In genomic region chr6:129497345-129498218, GRCm38 (mm10) we compare ENCODE assay signal across 40 mouse cellular contexts. TPM values are rescaled to one million over a fixed set of nuclear protein-coding genes. Genes with fewer than 3 reads are reported as not detected.
DNase-seq lines count a peak whose midpoint lies in the region; ATAC-seq and TF ChIP-seq lines count a peak whose summit lies in the region.
"Had no signal": no experiment of that assay in that cellular context is flagged by ENCODE, and none has a peak within 500 bp of the region (broad histone marks: within the 10 kb centered on the region; RNA-seq: fewer than 3 reads in every experiment).

No protein-coding gene starts in this region.

- DNase-seq in liver, adult 2 months (ENCODE audit: extremely low read depth, low read depth, low spot score), result peak; percentile 30
- peak; percentile 37 for DNase-seq in lung, postnatal 0 days (ENCODE audit: low spot score)
- DNase-seq in lung, postnatal 36 days, result no peak
- DNase-seq in spleen, postnatal 14 days (ENCODE audit: low spot score in 2 of 2), result no peak
- DNase-seq in midbrain, postnatal 0 days (ENCODE audit: low spot score), result no peak
- DNase-seq: adrenal gland, postnatal 10 days; cerebellum, adult 8-10 months; cerebellum, postnatal 25 days; embryo, embryonic 11 days; gastrocnemius, postnatal 25 days; heart, adult 18-20 months; heart, postnatal 4 days; kidney, adult 18-20 months; kidney, postnatal 4 days; midbrain, embryonic 14.5 days; right cerebral cortex, adult 18-20 months; spleen, adult 18-20 months; thymus, postnatal 4 days had no signal

- H3K4me2 ChIP-seq in liver, embryonic 12.5 days, result no peak overlapping the region
- no peak overlapping the region for H3K4me2 ChIP-seq in lung, postnatal 0 days (replicated peaks; ENCODE audit: low read depth, low read length)
- no peak overlapping the region for H3K4me2 ChIP-seq in heart, embryonic 11.5 days
- no peak overlapping the region for H3K4me2 ChIP-seq in midbrain, postnatal 0 days (ENCODE audit: low read depth, low read length, poor library complexity, severe bottlenecking)
- H3K4me2 ChIP-seq: embryonic facial prominence, embryonic 12.5 days; forebrain, embryonic 15.5 days; heart, embryonic 12.5 days; limb, embryonic 13.5 days had no signal

- no peak for TF ChIP-seq POLR2A in liver, adult 2 months (IDR thresholded peaks at IDR 0.05; ENCODE audit: extremely low read depth, insufficient read depth, low read length)

- no peak for ATAC-seq in liver, embryonic 12.5 days
- no peak for ATAC-seq in lung, postnatal 0 days
- ATAC-seq in megakaryocyte, adult 5-6 weeks (ENCODE audit: poor library complexity, severe bottlenecking), result peak; percentile 73
- no peak for ATAC-seq in heart, embryonic 11.5 days (replicated peaks; ENCODE audit: insufficient number of reproducible peaks, low FRiP score, low TSS enrichment)
- no peak for ATAC-seq in midbrain, postnatal 0 days (ENCODE audit: low FRiP score)
- ATAC-seq: forebrain, embryonic 15.5 days; hindbrain, embryonic 16.5 days had no signal

- TF ChIP-seq EP300 in lung, postnatal 0 days (IDR thresholded peaks at IDR 0.05), result no peak

- 38% methylated on average over 3 of the region's 3 CpGs for WGBS in liver, adult 2 months
- WGBS in liver, embryonic 12.5 days (ENCODE audit: insufficient replicate concordance), result 70% methylated on average over 3 of the region's 3 CpGs
- 66% methylated on average over 3 of the region's 3 CpGs for WGBS in lung, postnatal 0 days
- 81% methylated on average over 3 of the region's 3 CpGs for WGBS in heart, embryonic 11.5 days (ENCODE audit: insufficient replicate concordance)
- 91% methylated on average over 3 of the region's 3 CpGs for WGBS in midbrain, postnatal 0 days

- no peaks in the 10 kb centered on the region for H3K36me3 ChIP-seq in liver, adult 2 months (ENCODE audit: control insufficient read depth, insufficient read depth, low read length)
- H3K36me3 ChIP-seq in liver, embryonic 12.5 days, result no peaks in the 10 kb centered on the region
- H3K36me3 ChIP-seq in lung, postnatal 0 days (ENCODE audit: insufficient read depth, low read length), result no peaks in the 10 kb centered on the region
- H3K36me3 ChIP-seq in heart, embryonic 11.5 days (ENCODE audit: control insufficient read depth, insufficient read depth, low read length), result no peaks in the 10 kb centered on the region
- H3K36me3 ChIP-seq in midbrain, postnatal 0 days (ENCODE audit: insufficient read depth, low read length), result no peaks in the 10 kb centered on the region
- H3K36me3 ChIP-seq: embryonic facial prominence, embryonic 12.5 days; forebrain, embryonic 10.5 days; forebrain, embryonic 15.5 days; heart, embryonic 12.5 days; limb, embryonic 13.5 days had no signal

- no peaks in the 10 kb centered on the region for H3K4me1 ChIP-seq in liver, adult 2 months (ENCODE audit: control insufficient read depth, insufficient read depth, low read length)
- no peaks in the 10 kb centered on the region for H3K4me1 ChIP-seq in liver, embryonic 12.5 days
- no peaks in the 10 kb centered on the region for H3K4me1 ChIP-seq in lung, postnatal 0 days (ENCODE audit: insufficient read depth, low read depth, low read length)
- no peaks in the 10 kb centered on the region for H3K4me1 ChIP-seq in heart, embryonic 11.5 days (ENCODE audit: control insufficient read depth, insufficient read depth, low read length)
- H3K4me1 ChIP-seq in midbrain, postnatal 0 days (ENCODE audit: insufficient read depth, low read length), result no peaks in the 10 kb centered on the region
- H3K4me1 ChIP-seq: embryonic facial prominence, embryonic 12.5 days; forebrain, embryonic 10.5 days; forebrain, embryonic 15.5 days; heart, embryonic 12.5 days; limb, embryonic 13.5 days had no signal

- no peak overlapping the region for H3K4me3 ChIP-seq in liver, adult 2 months (ENCODE audit: insufficient read depth, low read depth, low read length)
- H3K4me3 ChIP-seq in liver, embryonic 12.5 days, result no peak overlapping the region
- no peak overlapping the region for H3K4me3 ChIP-seq in lung, postnatal 0 days (ENCODE audit: low read depth, low read length)
- H3K4me3 ChIP-seq in heart, embryonic 11.5 days (ENCODE audit: low read depth, low read length), result no peak overlapping the region
- H3K4me3 ChIP-seq in midbrain, postnatal 0 days (ENCODE audit: low read depth, low read length), result no peak overlapping the region
- H3K4me3 ChIP-seq: embryonic facial prominence, embryonic 12.5 days; forebrain, embryonic 10.5 days; forebrain, embryonic 15.5 days; heart, embryonic 12.5 days; limb, embryonic 13.5 days had no signal

- no peak for TF ChIP-seq CTCF in liver, adult 2 months (IDR thresholded peaks at IDR 0.05; ENCODE audit: low read depth, low read length)
- TF ChIP-seq CTCF in lung, postnatal 0 days (IDR thresholded peaks at IDR 0.05), result no peak
- TF ChIP-seq CTCF in midbrain, postnatal 0 days (IDR thresholded peaks at IDR 0.05), result no peak

- no peak overlapping the region for H3K9ac ChIP-seq in liver, adult 2 months (ENCODE audit: low read depth, low read length)
- no peak overlapping the region for H3K9ac ChIP-seq in liver, embryonic 12.5 days
- H3K9ac ChIP-seq in lung, postnatal 0 days (replicated peaks; ENCODE audit: low read depth), result no peak overlapping the region
- H3K9ac ChIP-seq in heart, embryonic 11.5 days (ENCODE audit: low read depth, low read length), result no peak overlapping the region
- H3K9ac ChIP-seq in midbrain, postnatal 0 days (replicated peaks; ENCODE audit: low read length, poor library complexity, severe bottlenecking), result no peak overlapping the region
- H3K9ac ChIP-seq: embryonic facial prominence, embryonic 12.5 days; forebrain, embryonic 15.5 days; heart, embryonic 12.5 days; limb, embryonic 13.5 days; liver, embryonic 14.5 days had no signal

- H3K27ac ChIP-seq in liver, adult 2 months (replicated peaks; ENCODE audit: insufficient read depth, low read depth, low read length), result no peak overlapping the region
- no peak overlapping the region for H3K27ac ChIP-seq in liver, embryonic 12.5 days
- H3K27ac ChIP-seq in lung, postnatal 0 days (ENCODE audit: low read length), result no peak overlapping the region
- no peak overlapping the region for H3K27ac ChIP-seq in heart, embryonic 11.5 days (ENCODE audit: low read depth, low read length)
- H3K27ac ChIP-seq in midbrain, postnatal 0 days (ENCODE audit: low read depth, low read length), result no peak overlapping the region
- H3K27ac ChIP-seq: embryonic facial prominence, embryonic 12.5 days; forebrain, embryonic 10.5 days; forebrain, embryonic 15.5 days; limb, embryonic 13.5 days; liver, embryonic 14.5 days had no signal

- no peaks in the 10 kb centered on the region for H3K27me3 ChIP-seq in liver, adult 2 months (ENCODE audit: control insufficient read depth, insufficient read depth, low read length)
- H3K27me3 ChIP-seq in liver, embryonic 12.5 days (replicated peaks), result no peaks in the 10 kb centered on the region
- no peaks in the 10 kb centered on the region for H3K27me3 ChIP-seq in lung, postnatal 0 days (replicated peaks; ENCODE audit: insufficient read depth, low read length)
- no peaks in the 10 kb centered on the region for H3K27me3 ChIP-seq in heart, embryonic 11.5 days (ENCODE audit: control insufficient read depth, insufficient read depth, low read length)
- no peaks in the 10 kb centered on the region for H3K27me3 ChIP-seq in midbrain, postnatal 0 days (ENCODE audit: insufficient read depth, low read length)
- H3K27me3 ChIP-seq: embryonic facial prominence, embryonic 12.5 days; forebrain, embryonic 15.5 days; heart, embryonic 12.5 days; limb, embryonic 13.5 days had no signal

- H3K79me2 ChIP-seq in liver, adult 2 months (ENCODE audit: control insufficient read depth, insufficient read depth, low read length), result no peaks in the 10 kb centered on the region

- no peaks in the 10 kb centered on the region for H3K9me3 ChIP-seq in liver, embryonic 12.5 days (replicated peaks)
- no peaks in the 10 kb centered on the region for H3K9me3 ChIP-seq in lung, postnatal 0 days (ENCODE audit: low read length)
- no peaks in the 10 kb centered on the region for H3K9me3 ChIP-seq in heart, embryonic 11.5 days (replicated peaks; ENCODE audit: control insufficient read depth, low read length)
- H3K9me3 ChIP-seq in midbrain, postnatal 0 days (ENCODE audit: low read length), result no peaks in the 10 kb centered on the region
- H3K9me3 ChIP-seq: embryonic facial prominence, embryonic 12.5 days; forebrain, embryonic 15.5 days; limb, embryonic 13.5 days had no signal

RNA-seq across cellular contexts. Expression of gene Olr1, which starts 9.4 kb away (rescaled TPM):
- total RNA-seq in liver, adult 2 months (2014; rRNA removed), result 0.07 TPM in 1 of 2 replicates, not detected in the other
- not detected in 2 replicates for polyA plus RNA-seq in liver, adult 2 months (2012; rRNA removed)
- 0.74 and 0.83 TPM in 2 replicates for polyA plus RNA-seq in liver, embryonic 12.5 days (2016; fragmentation: Nextera tagmentation; extraction: Ambion mirVana)
- 2.7 and 4.3 TPM in 2 replicates for polyA plus RNA-seq in lung, postnatal 0 days (2015; fragmentation: Nextera tagmentation; extraction: Ambion mirVana)
- total RNA-seq in megakaryocyte, adult 5-6 weeks (2015), result 10.0 and 12.9 TPM in 2 replicates
- 9.6 and 13.9 TPM in 2 replicates for total RNA-seq in megakaryocyte, adult 5-6 weeks (2017)
- polyA plus RNA-seq in heart, embryonic 11.5 days (2014; fragmentation: Nextera tagmentation; extraction: Ambion mirVana), result 0.26 and 0.35 TPM in 2 replicates
- total RNA-seq in midbrain, postnatal 0 days (2014; rRNA removed), result not detected in 2 replicates
- polyA plus RNA-seq in midbrain, postnatal 0 days (2015; fragmentation: Nextera tagmentation; extraction: Ambion mirVana), result not detected in 2 replicates
- total RNA-seq: gastrocnemius, postnatal 25 days; heart, adult 18-20 months; layer of hippocampus, adult 8-10 months; layer of hippocampus, postnatal 25 days; left cerebral cortex, postnatal 36 days had no signal
- polyA plus RNA-seq: forebrain, embryonic 10.5 days; forebrain, embryonic 15.5 days; hindbrain, embryonic 16.5 days; intestine, embryonic 14.5 days; kidney, embryonic 16.5 days; limb, embryonic 13.5 days; midbrain, embryonic 14.5 days; neural tube, embryonic 11.5 days had no signal

RNA-seq across cellular contexts. Expression of gene Tmem52b, which starts 14.8 kb away (rescaled TPM):
- not detected in 2 replicates for total RNA-seq in liver, adult 2 months (2014; rRNA removed)
- polyA plus RNA-seq in liver, adult 2 months (2012; rRNA removed), result not detected in 2 replicates
- not detected in 2 replicates for polyA plus RNA-seq in liver, embryonic 12.5 days (2016; fragmentation: Nextera tagmentation; extraction: Ambion mirVana)
- not detected in 2 replicates for polyA plus RNA-seq in lung, postnatal 0 days (2015; fragmentation: Nextera tagmentation; extraction: Ambion mirVana)
- total RNA-seq in megakaryocyte, adult 5-6 weeks (2015), result not detected in 2 replicates
- not detected in 2 replicates for total RNA-seq in megakaryocyte, adult 5-6 weeks (2017)
- polyA plus RNA-seq in heart, embryonic 11.5 days (2014; fragmentation: Nextera tagmentation; extraction: Ambion mirVana), result not detected in 2 replicates
- total RNA-seq in midbrain, postnatal 0 days (2014; rRNA removed), result not detected in 2 replicates
- not detected in 2 replicates for polyA plus RNA-seq in midbrain, postnatal 0 days (2015; fragmentation: Nextera tagmentation; extraction: Ambion mirVana)
- total RNA-seq: adrenal gland, postnatal 10 days; gastrocnemius, adult 18-20 months; gastrocnemius, postnatal 25 days; heart, adult 18-20 months; heart, postnatal 4 days; layer of hippocampus, adult 8-10 months; layer of hippocampus, postnatal 25 days; left cerebral cortex, adult 8-10 months; left cerebral cortex, postnatal 36 days had no signal
- polyA plus RNA-seq: embryonic facial prominence, embryonic 12.5 days; forebrain, embryonic 10.5 days; forebrain, embryonic 15.5 days; frontal cortex, adult 2 months; heart, embryonic 12.5 days; heart, postnatal 0 days; hindbrain, embryonic 16.5 days; liver, embryonic 14.5 days; midbrain, embryonic 14.5 days; neural tube, embryonic 11.5 days; testis, adult 2 months; thymus, postnatal 0 days had no signal

RNA-seq across cellular contexts. Expression of gene Gabarapl1, which starts 35.4 kb away (rescaled TPM):
- 355 and 458 TPM in 2 replicates for total RNA-seq in liver, adult 2 months (2014; rRNA removed)
- 318 and 321 TPM in 2 replicates for polyA plus RNA-seq in liver, adult 2 months (2012; rRNA removed)
- 37.8 and 38.0 TPM in 2 replicates for polyA plus RNA-seq in liver, embryonic 12.5 days (2016; fragmentation: Nextera tagmentation; extraction: Ambion mirVana)
- 78.8 and 82.3 TPM in 2 replicates for polyA plus RNA-seq in lung, postnatal 0 days (2015; fragmentation: Nextera tagmentation; extraction: Ambion mirVana)
- total RNA-seq in megakaryocyte, adult 5-6 weeks (2015), result 5.6 and 7.4 TPM in 2 replicates
- total RNA-seq in megakaryocyte, adult 5-6 weeks (2017), result 17.6 and 20.7 TPM in 2 replicates
- 12.5 and 15.4 TPM in 2 replicates for polyA plus RNA-seq in heart, embryonic 11.5 days (2014; fragmentation: Nextera tagmentation; extraction: Ambion mirVana)
- total RNA-seq in midbrain, postnatal 0 days (2014; rRNA removed), result 281 and 333 TPM in 2 replicates
- 276 and 278 TPM in 2 replicates for polyA plus RNA-seq in midbrain, postnatal 0 days (2015; fragmentation: Nextera tagmentation; extraction: Ambion mirVana)

RNA-seq across cellular contexts. Expression of gene Clec1a, which starts 45.8 kb away (rescaled TPM):
- total RNA-seq in liver, adult 2 months (2014; rRNA removed), result 3.2 and 3.5 TPM in 2 replicates
- polyA plus RNA-seq in liver, adult 2 months (2012; rRNA removed), result 0.20 and 0.34 TPM in 2 replicates
- polyA plus RNA-seq in liver, embryonic 12.5 days (2016; fragmentation: Nextera tagmentation; extraction: Ambion mirVana), result 0.24 and 0.38 TPM in 2 replicates
- polyA plus RNA-seq in lung, postnatal 0 days (2015; fragmentation: Nextera tagmentation; extraction: Ambion mirVana), result 111 and 132 TPM in 2 replicates
- 0.07 TPM in 1 of 2 replicates, not detected in the other for total RNA-seq in megakaryocyte, adult 5-6 weeks (2015)
- 0.15 TPM in 1 of 2 replicates, not detected in the other for total RNA-seq in megakaryocyte, adult 5-6 weeks (2017)
- polyA plus RNA-seq in heart, embryonic 11.5 days (2014; fragmentation: Nextera tagmentation; extraction: Ambion mirVana), result 0.18 and 0.86 TPM in 2 replicates
- total RNA-seq in midbrain, postnatal 0 days (2014; rRNA removed), result 1.9 and 5.6 TPM in 2 replicates
- 2.6 and 2.8 TPM in 2 replicates for polyA plus RNA-seq in midbrain, postnatal 0 days (2015; fragmentation: Nextera tagmentation; extraction: Ambion mirVana)

Comparison
In these comparisons a context has a peak if more than half of its experiments do, and no peak if none do; other contexts are left out.
1. DNase-seq: peak in liver, adult 2 months (single experiment) and lung, postnatal 0 days (single experiment); none in lung, postnatal 36 days (single experiment), spleen, postnatal 14 days (0 of 2) and midbrain, postnatal 0 days (single experiment).